Mouse (Mus musculus) heart, adult 9 months (tissue): ENCODE measurements around the gene Hist1h1t.

Experiments
- DNase-seq, 2 experiments: peaks; one replicate each; pipeline ENCODE4 v3.0.0; 2022; ENCODE audit warnings: low spot score in 2 of 2

Gene Hist1h1t

DNA sequence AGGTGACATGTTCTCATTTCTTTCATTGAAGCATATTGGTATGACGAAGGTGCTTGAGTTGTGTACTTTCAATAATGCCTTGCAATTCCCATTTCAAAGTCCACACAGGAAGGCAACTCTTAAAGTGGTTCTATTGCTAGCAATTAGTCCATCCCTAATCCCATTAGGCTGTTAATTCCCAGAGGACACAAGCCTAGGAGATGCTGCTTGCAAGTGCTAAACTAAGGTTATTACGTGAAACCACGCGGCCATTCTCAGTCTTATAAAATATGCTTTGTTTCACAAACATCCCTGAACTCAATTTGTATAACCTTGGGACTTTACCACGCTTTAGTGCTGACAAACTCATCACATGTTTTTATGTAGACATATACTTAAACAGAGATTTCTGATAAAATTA lies 41.5 kb downstream of the Hist1h1t start:
- DNase-seq = no peak

DNA sequence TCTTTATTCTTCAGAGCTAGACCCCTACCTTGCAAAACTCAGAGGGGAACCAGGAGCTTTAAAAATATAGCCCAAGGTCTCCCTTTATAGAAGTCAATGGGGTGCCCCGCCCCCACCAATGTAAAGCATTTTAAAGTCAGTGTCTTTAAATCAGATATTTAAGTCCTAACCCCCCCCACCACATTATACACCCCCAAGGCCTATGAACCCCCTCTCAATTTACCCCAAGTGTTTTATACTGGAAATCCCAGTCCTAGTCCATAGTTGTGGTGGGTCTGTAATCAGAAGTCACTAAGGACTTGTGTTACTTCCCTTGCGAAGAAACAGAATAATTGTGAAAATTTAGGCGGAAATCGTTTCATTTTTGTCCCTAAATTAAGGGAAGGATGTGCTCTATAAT lies 42.4 kb downstream of the Hist1h1t start:
- DNase-seq = peak in 1 of 2 experiments; percentile 36

DNA sequence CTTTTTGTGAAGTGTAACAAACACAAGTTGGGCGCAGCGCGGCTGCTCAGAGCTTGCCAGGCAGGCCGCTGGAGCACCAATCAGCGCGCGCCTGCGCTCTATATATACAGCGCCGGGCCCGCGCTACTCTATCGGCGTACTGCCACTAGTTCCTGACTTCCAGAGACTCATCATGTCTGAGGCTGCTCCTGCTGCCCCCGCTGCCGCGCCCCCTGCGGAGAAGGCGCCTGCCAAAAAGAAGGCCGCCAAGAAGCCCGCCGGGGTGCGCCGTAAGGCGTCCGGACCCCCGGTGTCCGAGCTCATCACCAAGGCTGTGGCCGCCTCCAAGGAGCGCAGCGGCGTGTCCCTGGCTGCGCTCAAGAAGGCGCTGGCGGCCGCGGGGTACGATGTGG lies 43.1 kb downstream of the Hist1h1t start, which contains the start of gene Hist1h1c:
Hist1h1c (plus strand) TSS at position 132 of the 392 bp plus-strand sequence.
- peak; percentile 92 to 96 for DNase-seq

DNA sequence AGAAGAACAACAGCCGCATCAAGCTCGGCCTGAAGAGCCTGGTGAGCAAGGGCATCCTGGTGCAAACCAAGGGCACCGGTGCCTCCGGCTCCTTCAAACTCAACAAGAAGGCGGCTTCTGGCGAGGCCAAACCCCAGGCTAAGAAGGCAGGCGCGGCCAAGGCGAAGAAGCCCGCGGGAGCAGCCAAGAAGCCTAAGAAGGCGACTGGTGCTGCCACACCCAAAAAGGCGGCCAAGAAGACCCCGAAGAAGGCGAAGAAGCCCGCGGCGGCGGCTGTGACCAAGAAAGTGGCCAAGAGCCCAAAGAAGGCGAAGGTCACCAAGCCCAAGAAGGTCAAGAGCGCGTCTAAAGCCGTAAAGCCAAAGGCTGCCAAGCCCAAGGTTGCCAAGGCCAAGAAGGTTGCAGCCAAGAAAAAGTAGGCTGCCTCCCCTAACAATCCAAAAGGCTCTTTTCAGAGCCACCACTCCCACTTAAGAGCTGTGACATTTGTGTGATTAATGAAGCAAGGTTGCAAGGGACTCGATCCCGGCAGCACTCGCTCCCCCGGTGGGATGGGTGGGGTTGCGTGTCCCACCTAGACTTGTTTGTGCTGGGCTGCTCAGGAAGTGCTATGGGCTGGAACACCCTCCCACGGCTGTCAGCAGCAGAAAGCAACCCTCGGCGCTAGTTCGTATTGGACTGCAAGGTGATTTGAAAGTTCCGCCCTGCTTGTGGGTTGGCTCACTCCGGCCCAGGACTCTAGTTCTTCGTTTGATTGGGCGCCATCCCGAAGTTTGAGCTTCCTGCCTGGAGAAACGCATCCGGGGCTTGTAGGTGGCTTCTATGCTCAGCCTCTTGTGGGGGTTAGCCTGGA lies 43.7 kb downstream of the Hist1h1t start:
- peak; percentile 98 to 99 for DNase-seq

DNA sequence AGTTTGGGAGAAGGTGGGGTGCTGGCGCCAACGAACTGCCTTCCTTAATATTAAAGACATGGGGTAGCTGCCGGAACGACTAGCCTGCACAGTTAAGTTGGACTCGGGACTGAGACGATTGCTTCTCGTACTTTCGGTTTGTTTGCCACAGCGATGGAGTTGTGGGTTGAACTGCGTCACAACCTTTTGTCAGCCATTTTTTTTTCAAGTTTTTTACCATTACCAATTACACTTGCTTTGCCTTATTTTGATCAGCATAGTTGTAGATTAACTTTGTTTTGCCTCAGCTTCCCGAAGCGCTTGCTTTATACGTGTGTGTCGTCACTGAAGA lies 44.3 kb downstream of the Hist1h1t start:
- no peak for DNase-seq

DNA sequence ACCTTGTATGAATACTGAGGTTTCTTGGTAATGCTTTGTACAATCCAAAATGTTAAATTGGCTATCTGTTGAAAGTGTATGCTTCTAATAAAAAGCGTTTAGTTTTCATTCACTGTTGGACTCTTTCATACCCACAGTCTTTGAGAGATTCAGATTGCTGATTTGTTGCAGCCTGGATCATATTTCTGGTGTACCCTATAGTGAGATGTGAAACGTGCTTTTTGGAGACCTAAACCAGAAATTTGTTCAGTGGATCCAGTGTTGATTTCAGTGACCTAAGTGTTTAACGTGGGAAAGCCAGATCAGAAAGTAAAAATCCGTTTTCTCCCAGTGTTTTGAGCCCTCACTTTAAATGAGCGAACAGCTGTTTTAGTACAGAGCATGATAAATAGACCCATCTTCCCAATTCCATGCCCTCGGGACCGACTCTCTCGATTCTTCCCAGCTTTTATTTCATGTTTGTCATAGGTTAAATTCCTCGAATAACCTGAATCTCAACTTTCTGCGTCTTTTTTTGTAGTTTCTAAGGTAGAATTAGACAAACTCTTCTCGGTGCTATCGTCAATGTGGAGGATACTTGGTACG lies 44.7 kb downstream of the Hist1h1t start:
- DNase-seq = no peak

DNA sequence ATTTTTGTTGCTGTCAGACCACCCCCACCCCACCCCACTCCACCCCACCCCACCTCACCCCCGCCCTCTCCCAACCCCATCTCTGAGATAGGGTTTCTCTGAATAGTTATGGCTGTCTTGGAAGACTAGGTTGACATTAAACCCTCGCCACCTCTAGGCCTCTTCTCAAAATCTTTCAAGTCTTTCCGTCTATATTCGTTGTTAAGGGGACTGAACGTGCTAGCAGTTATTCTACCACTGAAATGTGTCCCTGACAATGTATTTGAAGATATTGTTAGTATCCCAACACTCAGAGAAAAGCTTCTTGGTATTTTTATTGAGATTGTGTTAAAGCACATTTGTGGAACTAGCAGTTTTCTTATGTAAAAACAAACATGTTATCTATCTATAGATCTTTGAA lies 45.3 kb downstream of the Hist1h1t start:
- DNase-seq = no peak

DNA sequence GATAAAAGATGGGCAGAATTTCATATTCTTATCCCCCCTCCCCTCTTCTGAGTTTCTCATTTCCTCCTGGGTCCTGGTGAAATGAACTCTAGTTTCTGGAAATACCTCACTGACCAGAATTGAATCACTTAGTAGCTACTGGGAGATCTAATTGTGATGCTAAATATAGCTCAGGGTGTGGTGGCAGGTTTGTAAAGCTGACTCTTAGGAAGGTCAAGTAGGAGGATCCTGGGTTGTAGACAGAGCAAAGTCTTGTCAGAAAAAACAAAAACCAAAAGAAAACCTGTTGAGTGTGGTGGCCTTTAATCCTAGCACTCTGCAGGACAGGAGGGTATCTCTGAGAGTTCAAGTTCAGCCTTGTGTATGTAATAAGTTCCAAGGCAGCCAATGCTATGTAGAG lies 46.4 kb downstream of the Hist1h1t start:
- no peak for DNase-seq

DNA sequence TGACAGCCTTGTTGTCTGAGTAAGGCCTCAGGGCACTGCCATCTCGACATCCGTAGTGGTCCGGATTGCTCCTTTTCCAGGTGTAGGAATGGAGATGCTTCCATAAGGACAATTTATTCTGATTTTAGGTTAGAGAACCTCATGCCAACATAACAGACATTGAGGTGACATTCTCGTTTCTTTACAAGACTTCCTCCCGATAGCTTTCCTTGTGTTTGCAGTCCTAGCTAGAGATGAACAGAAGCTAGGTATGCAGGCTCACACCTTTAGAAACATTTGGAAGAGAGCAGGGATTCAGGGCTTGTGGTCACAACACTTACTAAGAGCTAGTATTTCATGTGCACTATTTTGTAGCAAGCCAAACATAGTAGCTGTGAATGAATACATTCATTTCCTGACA lies 47.6 kb downstream of the Hist1h1t start:
- DNase-seq = no peak

DNA sequence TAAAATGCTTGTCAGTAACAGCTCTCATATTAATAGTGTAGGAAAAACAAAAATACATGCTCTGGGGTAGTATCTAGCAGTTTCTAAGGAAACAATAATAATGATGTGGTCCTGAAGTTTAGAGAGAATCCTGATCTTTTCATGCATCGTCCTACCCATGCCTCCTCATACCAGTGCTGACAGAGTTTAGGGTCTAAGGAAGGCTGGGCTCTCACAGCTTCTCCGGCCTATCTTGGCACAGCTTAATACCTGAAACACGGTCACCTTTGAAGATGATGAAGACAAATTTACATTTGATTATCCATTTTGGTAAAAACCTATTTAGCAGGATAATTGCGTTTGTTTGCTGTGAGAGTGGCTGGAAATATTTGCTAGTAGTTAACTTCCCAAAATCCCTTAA lies 48.3 kb downstream of the Hist1h1t start:
- no peak for DNase-seq

DNA sequence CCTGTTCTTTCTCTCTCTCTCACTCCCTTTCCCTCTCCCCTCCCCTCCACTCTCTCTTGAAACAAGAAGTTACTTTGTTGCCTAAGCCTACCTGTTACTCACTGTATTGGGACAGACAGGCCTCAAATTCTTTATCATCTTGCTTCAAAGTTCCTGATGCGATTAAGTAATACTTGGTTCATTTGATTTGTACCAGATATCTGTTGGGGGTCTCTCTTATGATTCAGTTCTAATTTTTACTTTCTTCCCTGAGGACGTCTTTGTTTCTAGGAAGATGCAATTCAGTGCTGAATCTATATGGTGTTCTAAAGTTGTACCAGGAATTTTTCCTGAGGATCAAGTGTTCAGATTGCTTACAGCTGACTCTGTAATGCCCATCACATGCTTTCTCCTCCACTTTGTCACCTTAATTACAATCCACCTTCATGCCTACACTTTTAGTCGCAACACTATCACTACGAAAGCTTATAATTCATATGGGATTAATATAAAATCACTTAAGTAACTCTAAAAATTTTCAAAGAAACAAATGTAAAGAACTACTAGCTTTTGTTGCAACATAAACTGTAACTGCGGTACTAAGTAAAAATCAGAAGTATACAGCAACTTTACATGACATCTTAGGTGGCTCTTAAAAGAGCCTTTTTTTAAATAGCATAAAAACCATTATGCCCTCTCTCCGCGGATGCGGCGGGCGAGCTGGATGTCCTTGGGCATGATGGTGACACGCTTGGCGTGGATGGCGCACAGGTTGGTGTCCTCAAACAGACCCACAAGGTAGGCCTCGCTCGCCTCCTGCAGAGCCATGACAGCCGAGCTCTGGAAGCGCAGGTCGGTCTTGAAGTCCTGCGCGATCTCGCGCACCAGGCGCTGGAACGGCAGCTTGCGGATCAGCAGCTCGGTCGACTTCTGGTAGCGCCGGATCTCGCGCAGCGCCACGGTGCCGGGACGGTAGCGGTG lies 49.1 kb downstream of the Hist1h1t start:
- DNase-seq = no peak

DNA sequence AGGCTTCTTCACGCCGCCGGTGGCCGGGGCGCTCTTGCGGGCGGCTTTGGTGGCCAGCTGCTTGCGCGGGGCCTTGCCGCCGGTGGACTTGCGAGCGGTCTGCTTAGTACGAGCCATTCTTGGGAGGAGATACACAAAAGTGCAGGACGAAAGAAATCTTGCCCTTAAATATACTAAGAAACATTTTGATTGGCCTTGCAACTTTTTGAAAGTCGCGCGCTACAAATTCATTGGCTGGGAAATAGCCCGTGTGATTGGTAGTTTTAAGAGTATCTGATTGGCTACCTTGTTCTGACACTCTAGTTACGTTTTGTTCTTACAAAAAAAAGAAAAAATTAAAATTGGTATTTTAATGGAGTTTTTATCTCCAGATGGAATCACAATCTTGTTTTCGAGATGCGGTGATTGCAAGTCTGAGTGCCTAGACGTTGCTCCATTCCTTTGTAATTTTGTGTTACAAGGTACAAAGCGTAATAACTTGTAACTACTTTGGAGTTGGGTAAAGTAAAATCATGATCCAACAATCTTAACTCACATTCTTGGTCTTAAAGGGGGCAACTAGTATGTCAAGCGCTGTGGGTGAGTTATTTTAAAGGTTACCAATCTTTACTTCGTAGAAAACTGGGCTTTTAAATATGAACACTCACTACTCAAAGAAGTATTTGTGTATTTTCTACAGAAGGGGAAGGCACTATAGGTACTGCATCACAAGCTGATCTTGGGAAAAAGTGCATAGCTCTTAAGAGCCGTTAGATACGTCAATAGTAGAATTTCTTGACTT lies 50.0 kb downstream of the Hist1h1t start, which contains the start of gene Hist1h3c:
Hist1h3c (minus strand) TSS at position 222 of the 781 bp plus-strand sequence.
- peak; percentile 75 to 83 for DNase-seq
